Comparison of ENCODE assay signal across 9 mouse cellular contexts in the genomic region with DNA sequence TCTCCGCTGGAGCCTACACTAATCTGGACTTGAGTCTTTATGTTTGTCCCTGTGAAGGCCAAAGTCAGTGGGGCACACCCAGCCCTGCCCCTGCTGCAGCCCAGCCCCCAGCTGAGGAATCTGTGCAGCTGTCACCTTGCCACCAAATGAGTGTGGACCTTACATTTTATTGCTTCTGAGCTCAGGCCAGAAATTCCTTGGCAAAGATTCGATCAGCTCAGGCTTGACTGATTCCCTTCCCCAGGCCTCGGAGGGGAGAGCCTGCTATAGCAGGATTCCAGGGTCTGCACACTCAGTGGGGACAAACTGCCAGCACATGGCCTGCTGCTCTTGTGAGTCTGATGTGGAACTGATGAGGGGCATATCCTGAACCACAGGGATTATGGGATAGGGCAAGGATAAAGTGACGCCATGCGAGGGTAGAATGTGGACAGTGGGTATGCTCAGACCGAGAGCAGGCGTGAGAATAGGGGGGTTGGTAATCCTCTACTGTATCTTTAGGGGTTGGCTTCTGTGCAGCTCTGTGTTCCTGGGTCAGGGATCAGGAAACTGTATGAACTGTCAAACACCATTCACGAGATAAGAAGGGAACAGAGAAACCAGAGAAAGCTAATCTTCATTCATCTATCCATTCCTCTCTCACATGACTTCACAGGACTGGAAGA. TPM values are rescaled to one million over a fixed set of nuclear protein-coding genes. Genes with fewer than 3 reads are reported as not detected.
DNase-seq lines count a peak whose midpoint lies in the region; ATAC-seq lines count a peak whose summit lies in the region.
"Had no signal": no experiment of that assay in that cellular context is flagged by ENCODE, and none has a peak within 500 bp of the region (broad histone marks: within the 10 kb centered on the region; RNA-seq: fewer than 3 reads in every experiment).

No protein-coding gene starts in this region.

- H3K27me3 ChIP-seq in lung, embryonic 15.5 days: no peaks in the 10 kb centered on the region
- no peaks in the 10 kb centered on the region for H3K27me3 ChIP-seq in forebrain, embryonic 16.5 days (replicated peaks; ENCODE audit: control insufficient read depth, insufficient read depth, low read length)
- no peaks in the 10 kb centered on the region for H3K27me3 ChIP-seq in neural tube, embryonic 14.5 days (ENCODE audit: control insufficient read depth, insufficient read depth, low read length)

- peak overlapping the region; percentile 58 for H3K27ac ChIP-seq in lung, embryonic 15.5 days
- H3K27ac ChIP-seq in forebrain, embryonic 16.5 days (ENCODE audit: low read length): no peak overlapping the region
- no peak overlapping the region for H3K27ac ChIP-seq in neural tube, embryonic 14.5 days (ENCODE audit: low read depth, low read length)

- 49% methylated on average over 8 of the region's 8 CpGs for WGBS in lung, embryonic 15.5 days
- WGBS in forebrain, embryonic 16.5 days: 55% methylated on average over 8 of the region's 8 CpGs
- WGBS in neural tube, embryonic 14.5 days: 54% methylated on average over 8 of the region's 8 CpGs

- peaks cover 22% of the 10 kb centered on the region for H3K4me1 ChIP-seq in lung, embryonic 15.5 days
- H3K4me1 ChIP-seq in forebrain, embryonic 16.5 days (replicated peaks; ENCODE audit: control insufficient read depth, insufficient read depth, low read length): peaks cover 6% of the 10 kb centered on the region; the same call in 1 of the 2 replicates
- no peaks in the 10 kb centered on the region for H3K4me1 ChIP-seq in neural tube, embryonic 14.5 days (ENCODE audit: control insufficient read depth, insufficient read depth, low read length)

- peak; percentile 69 for ATAC-seq in lung, embryonic 15.5 days (ENCODE audit: borderline replicate concordance, extremely low read depth, low FRiP score, low TSS enrichment)
- ATAC-seq in forebrain, embryonic 16.5 days: peak; percentile 66
- ATAC-seq in neural tube, embryonic 14.5 days (ENCODE audit: low read depth): peak; percentile 83

- H3K4me2 ChIP-seq in lung, embryonic 15.5 days: no peak overlapping the region
- no peak overlapping the region for H3K4me2 ChIP-seq in forebrain, embryonic 16.5 days (ENCODE audit: low read length)
- H3K4me2 ChIP-seq in neural tube, embryonic 14.5 days (ENCODE audit: low read depth, low read length): no peak overlapping the region
- H3K4me2 ChIP-seq: liver, embryonic 11.5 days had no signal

- H3K36me3 ChIP-seq in lung, embryonic 15.5 days: no peaks in the 10 kb centered on the region
- H3K36me3 ChIP-seq in forebrain, embryonic 16.5 days (ENCODE audit: control insufficient read depth, insufficient read depth): no peaks in the 10 kb centered on the region
- no peaks in the 10 kb centered on the region for H3K36me3 ChIP-seq in neural tube, embryonic 14.5 days (ENCODE audit: control insufficient read depth, insufficient read depth, low read length)

- no peak overlapping the region for H3K9ac ChIP-seq in lung, embryonic 15.5 days
- H3K9ac ChIP-seq in forebrain, embryonic 16.5 days (replicated peaks; ENCODE audit: low read depth, low read length): no peak overlapping the region
- H3K9ac ChIP-seq in neural tube, embryonic 14.5 days (replicated peaks; ENCODE audit: low read depth, low read length): no peak overlapping the region

- no peak for DNase-seq in lung, postnatal 25 days (ENCODE audit: low spot score)
- DNase-seq in kidney, adult 18-20 months: peak; percentile 78
- no peak for DNase-seq in frontal cortex, postnatal 14 days (ENCODE audit: low spot score in 2 of 2)
- no peak for DNase-seq in right cerebral cortex, postnatal 4 days
- DNase-seq: right cerebral cortex, postnatal 25 days had no signal

- H3K9me3 ChIP-seq in lung, embryonic 15.5 days: no peaks in the 10 kb centered on the region
- no peaks in the 10 kb centered on the region for H3K9me3 ChIP-seq in forebrain, embryonic 16.5 days (ENCODE audit: control insufficient read depth, low read length)
- H3K9me3 ChIP-seq in neural tube, embryonic 14.5 days (ENCODE audit: control insufficient read depth, low read length): no peaks in the 10 kb centered on the region

- H3K4me3 ChIP-seq in lung, embryonic 15.5 days: no peak overlapping the region
- H3K4me3 ChIP-seq in forebrain, embryonic 16.5 days (replicated peaks; ENCODE audit: low read length): no peak overlapping the region
- no peak overlapping the region for H3K4me3 ChIP-seq in neural tube, embryonic 14.5 days (ENCODE audit: low read depth, low read length)

RNA-seq across cellular contexts. Expression of gene Emp1, which starts 10.6 kb away (rescaled TPM):
- polyA plus RNA-seq in lung, embryonic 15.5 days (2015; fragmentation: Nextera tagmentation; extraction: Ambion mirVana): 90.4 and 94.2 TPM in 2 replicates
- polyA plus RNA-seq in forebrain, embryonic 16.5 days (2015; fragmentation: Nextera tagmentation; extraction: Ambion mirVana): 4.7 and 9.2 TPM in 2 replicates
- polyA plus RNA-seq in neural tube, embryonic 14.5 days (2014; fragmentation: Nextera tagmentation; extraction: Ambion mirVana): 2.0 and 4.7 TPM in 2 replicates

RNA-seq across cellular contexts. Expression of gene Pbp2, which starts 41.6 kb away (rescaled TPM):
- polyA plus RNA-seq in lung, embryonic 15.5 days (2015; fragmentation: Nextera tagmentation; extraction: Ambion mirVana): 0.22 and 0.36 TPM in 2 replicates
- not detected in 2 replicates for polyA plus RNA-seq in forebrain, embryonic 16.5 days (2015; fragmentation: Nextera tagmentation; extraction: Ambion mirVana)
- 0.58 TPM in 1 of 2 replicates, not detected in the other for polyA plus RNA-seq in neural tube, embryonic 14.5 days (2014; fragmentation: Nextera tagmentation; extraction: Ambion mirVana)
- polyA plus RNA-seq: liver, embryonic 11.5 days had no signal
